Mouse (Mus musculus): ENCODE measurements at regions not wholly inside any gene's neighbourhood (a gene's known extent, or its start where the extent isn't known, plus 50 kb on each side); places are given as distances from the start of the nearest gene placed in this dataset.

DNA sequence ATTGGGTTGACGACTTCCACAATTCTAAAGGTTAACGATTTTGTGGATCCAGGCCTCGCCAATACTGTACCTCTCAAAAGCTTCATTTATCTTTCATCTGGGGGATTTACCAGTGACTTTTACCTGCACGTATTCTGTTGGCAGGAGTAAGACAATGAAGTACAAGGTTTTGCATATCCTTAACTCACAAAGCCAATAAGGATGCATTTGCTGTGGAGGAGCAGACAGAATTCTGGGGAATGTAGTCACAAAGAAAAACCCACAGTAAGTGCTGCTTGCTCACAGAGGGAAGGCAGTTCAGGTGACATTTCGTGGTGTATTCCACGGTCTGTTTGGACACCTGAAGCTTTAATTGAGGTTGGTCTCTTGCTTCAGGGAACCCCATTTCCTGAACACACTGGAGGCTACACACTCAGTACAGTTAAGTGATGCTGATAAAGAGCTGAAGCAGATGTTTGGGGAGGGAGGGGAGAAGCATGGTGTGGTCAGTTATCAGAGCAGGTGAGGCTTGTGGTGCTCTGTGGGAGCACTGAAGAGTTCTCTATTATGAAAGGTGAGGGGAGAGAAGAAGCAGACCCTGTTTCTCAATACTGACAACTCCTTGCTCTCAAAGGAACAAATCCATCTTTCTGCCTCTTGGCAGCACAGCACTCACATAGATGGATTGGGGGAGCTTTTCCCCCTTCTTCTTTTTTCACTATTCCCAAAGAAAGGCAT is 358.1 kb downstream of the Sorl1 start:
- DNase-seq (ENCODE audit: low spot score) = no peak

DNA sequence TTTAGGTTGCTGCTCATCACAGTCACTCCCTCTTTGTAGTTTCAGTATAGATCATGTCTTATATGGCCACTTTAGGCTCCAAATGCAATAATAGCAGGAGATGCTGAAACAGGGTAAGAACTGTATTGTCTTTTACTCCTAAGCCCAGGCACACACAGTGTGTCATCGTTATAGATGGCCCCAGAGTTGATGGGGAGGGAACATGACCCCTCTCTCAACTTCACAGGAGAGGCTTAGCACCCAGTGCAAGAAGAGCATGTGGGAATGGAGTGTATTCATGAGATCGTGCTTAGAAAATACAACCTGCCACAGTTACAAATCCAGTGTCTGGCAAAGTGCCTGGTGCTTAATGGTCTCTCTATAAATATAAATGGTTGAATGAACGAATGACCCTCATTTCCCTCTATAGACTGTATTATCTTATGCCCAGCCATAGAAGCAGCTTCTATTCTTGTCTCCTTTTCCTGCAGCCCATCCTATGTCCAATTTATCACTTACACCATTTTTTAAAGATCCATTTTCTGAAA is 363.0 kb downstream of the Sorl1 start:
- no peak for DNase-seq (ENCODE audit: low spot score)

DNA sequence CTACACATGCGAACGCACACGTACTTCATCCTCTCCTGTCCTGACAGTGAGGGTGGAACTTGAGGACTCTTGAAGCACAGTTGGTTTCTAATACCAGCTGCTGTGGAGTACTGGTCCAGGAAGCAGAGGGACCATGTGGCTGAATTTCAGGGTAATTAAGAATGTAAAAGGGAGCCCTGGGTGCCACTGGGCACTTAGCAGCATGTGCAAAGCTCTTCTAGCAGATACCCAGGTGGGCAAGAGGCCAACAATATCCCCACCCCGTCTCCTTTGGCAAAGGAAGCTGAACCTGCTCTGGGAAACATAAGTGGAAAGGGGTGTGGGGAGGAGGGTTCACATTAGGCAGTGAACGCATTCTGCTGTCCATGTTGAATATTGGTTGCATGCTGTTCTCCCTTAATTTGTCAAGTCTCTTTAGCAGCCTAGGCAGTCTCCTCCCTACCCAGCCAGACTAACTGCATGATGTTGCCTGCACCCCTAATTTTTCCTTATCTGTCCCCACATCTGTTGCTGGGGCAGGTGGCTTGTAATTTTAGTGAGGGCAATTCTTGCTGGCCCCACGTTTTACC is 369.6 kb downstream of the Sorl1 start:
- DNase-seq (ENCODE audit: low spot score) = no peak

DNA sequence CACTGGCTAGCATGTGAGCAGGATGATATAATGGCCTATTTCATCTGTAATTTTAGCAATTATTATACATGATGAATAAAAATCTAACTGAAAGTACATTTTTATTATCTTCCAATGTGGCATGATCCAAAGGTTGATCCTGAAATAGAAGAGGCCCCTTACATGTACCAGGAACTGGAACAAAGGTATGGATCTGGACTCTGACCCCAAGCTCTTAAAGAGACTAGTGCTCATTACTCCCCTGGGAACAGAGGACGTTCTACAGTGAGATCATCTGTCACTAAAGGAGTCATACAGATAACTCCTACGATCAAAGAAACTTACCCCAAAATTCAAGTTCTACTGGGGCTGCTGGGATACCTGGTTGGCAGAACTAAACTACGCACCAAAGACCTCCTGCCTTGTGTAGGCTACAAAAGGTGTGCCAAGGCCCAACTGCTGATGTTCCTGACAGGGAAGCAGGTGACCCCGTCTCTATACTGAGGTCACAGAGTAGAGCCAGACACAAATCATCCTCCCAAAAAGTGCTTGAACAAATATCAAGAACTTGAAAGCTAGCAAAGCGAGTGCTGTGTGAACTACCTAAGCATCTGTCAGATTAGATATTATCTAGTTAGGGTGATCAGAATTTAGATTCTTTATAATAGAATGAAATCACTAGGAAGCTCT is 378.0 kb downstream of the Sorl1 start:
- no peak for DNase-seq (ENCODE audit: low spot score)

DNA sequence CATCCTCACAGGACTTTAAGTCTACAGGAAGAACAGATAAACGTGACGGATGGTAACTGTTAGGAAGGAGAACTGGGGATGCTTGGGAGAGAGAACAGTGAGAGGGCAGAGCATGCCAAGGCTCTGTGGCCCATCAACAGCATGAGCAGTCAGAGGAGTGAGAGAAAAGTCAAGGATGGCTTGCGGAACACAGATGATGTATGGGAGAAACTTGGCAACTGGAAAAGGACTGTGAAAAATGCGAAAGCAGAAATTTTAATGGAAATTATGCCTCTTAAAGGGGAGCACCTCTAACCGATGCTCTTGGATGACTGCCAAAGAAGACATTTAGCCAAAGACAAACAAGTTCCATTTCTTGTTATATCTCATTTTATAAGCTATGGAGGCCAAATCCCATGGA is 382.6 kb downstream of the Sorl1 start:
- no peak for DNase-seq (ENCODE audit: low spot score)

DNA sequence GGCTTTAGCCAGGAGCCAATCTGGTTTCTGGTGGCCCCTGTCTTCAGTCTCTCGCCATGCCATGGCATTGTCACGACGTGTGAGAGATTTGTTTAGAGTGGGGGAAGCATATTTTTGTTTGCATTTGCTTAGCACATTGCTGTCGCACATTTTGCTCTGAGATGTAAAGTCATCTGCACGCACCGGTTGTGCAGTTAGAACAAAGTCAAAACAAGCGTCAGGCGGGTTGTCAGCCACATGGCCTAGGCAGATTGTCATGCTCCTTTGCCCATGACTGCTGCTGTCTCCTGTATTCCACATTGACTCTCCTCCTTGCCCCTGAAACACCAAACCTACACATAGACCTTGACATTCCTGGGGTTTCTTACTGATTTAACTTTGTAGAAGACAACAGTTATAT is 383.6 kb downstream of the Sorl1 start:
- DNase-seq (ENCODE audit: low spot score) = no peak

DNA sequence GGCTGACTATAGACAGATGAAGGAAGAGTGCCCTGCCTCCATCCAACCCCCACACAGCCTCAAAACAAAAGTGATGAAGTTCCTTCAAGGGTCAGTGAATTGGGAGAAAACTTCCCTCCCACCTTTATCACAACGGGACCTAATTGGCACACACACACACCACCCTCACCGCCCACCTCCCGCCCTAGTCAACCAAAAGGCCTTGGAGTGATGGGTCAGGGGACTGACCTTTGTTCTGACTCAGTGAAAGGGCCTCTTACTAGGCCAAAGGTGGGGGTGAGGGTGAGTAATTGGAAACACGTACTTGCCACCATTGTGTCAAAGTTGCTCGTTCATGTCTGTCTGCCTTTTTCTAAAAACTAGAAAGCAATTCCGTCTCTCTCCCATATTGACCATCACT is 386.4 kb downstream of the Sorl1 start:
- DNase-seq (ENCODE audit: low spot score) = no peak

DNA sequence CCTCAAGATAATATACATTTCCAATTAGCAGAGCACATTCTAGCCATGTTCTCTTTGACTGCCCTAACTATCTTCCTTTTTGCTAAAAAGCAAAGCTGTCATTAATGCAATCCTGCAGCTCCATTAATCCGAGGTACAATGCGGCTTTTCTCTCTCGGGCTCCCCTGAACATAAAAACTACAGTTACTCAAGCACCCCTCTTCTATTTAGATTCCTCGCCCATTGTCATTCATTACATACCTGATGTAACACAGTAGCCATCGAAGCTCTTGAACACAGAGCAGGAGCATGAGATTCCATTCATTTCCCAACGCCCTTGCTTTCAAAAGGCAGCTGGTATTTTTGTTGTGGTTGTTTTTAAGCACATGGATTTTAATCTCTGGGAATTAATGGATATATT is 387.2 kb downstream of the Sorl1 start:
- DNase-seq (ENCODE audit: low spot score) = no peak

DNA sequence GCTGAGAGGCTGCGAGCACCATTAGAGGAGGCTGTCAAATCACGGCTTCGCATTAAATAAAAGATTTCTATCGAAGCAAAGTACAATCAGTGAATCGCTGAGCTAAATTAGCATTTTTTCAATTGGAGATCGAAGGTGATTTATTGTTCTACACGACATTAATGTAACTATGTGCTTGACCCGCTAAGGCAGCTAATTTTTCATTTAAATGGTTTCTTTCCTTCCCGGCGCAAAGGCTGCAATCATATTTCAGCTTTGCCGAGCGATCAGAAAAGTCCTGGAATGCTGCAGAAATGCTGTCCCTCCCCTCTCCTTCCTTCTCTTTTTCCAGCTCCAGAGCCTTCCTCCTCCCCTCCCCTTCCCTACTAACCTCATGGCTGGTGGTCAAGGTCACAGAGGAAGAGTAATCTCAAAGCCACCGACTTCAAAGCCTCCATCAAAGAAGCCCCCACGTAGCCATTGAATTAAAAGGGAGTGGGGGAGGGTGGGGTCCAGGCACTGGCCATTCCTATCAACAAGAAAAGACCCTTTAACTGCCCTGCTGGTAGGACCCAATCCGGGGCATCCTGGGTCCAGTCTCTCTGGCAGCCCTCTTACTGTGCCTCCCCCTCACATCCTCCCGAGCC is 387.8 kb downstream of the Sorl1 start:
- DNase-seq (ENCODE audit: low spot score) = no peak

DNA sequence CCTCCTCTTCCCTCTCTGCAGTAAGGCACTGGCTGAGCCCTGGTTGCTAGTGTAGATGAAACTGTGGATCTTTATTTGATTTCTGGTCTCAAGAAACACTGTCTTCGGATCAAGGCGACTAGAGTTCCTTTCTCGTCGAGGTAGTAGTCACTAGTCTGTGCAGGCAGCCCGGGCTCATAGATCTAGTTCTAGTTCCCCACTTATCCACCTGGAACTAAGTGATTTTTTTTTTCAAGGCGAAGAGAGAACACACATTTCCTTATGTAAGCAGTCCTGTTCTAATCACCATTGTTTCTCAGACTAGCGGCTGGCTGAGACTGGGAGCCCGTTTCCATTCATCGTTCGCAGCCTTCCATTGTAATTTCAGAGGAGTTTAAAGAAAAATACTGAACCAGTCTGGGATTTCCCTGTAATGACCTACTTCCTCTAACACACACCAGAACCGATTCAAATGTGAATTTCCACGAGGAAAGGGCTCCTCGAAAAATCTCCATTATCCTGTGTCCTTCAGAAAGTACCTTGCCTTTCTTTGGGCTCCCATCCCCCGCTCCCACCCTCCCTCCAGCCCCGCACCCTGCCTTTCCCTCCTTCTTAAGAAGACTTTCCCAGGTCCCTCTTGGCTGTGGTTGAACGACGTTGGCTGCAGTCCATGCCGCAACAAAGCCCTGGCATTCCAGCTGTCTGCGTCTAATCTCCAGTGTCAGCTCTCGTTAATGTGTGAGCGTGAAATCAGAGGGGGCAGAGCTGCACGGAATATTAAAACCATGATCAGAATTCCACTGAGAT is 388.5 kb downstream of the Sorl1 start:
- DNase-seq (ENCODE audit: low spot score) = no peak

DNA sequence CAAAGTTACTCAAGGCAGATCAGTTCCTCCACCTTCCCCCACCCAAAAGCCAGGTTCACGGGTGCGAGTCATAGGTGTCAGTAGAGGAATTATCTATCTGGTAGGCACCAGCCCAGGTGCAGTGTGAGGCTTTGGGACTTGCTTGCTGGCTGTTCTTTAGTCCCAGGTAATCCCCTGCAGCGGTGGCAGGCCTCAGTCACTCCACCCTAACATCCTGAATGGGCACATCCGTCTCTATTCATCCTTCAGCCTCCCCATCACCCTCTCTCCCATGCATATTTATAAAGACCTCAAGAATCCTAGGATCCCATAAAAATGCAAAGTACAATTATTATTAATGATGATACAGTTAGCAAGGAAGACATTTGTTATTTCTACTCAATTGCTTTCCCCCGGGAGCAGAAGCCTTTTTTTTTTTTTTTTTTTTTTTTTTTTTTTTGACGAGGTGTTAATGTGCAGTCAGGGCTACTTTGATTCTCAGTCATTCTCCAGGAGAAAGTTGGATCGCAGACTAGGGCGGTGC is 389.1 kb downstream of the Sorl1 start:
- no peak for DNase-seq (ENCODE audit: low spot score)

DNA sequence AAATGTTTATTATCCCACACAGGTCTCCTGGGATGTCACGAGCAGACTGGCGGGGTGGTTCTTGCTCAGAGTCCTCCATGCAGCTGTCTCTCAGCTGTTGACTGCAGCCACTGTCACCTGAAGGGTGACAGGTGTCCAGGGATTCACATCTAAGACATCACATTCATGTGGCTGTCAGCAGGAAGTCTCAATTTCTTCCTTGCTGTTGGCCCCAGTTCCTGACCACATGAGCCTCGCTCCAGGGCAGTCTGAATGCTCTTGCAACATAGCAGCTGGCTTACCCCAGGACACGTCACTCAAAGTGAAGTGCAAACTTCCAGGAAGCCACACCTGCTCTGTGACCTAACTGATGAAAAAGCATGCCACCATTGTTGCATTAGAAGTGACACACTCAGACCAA is 402.5 kb downstream of the Sorl1 start:
- no peak for DNase-seq (ENCODE audit: low spot score)

DNA sequence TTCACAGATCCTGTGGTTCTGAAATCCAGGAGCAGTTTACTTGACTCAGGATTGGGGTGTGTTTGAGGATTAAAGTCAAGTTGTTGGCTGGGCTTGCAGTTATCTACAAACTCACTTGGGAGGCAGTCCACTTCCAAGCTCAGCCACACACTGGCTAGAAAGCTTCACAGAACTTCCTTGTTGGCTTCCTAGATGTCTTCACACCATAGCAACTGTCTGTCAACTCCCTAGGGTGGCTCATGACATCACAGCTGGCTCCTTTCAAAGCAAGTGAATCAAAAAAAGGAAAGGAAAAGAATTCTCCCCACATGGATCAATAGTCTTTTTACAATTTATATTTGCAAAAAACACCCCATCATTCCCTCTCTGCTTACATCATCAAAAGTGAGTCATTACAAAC is 408.9 kb downstream of the Sorl1 start:
- DNase-seq (ENCODE audit: low spot score) = no peak

DNA sequence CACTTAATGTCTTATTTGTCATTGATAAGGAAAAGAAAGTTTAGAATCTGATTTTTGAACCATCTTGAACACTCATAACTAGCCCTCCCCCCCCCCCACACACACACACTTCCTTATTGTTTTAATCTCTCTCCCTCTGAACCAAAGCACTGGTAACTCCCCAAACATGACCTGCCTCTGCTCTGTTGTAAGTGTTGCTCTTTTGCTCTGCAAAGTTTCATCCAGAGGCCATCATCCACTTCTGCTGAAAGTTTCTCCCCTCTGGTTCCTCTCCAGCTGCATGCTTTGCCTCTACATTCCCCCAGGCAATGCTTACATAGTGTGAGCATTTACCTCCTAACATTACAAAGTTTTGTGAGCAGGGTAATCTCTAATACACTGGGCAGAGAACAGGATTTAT is 418.1 kb downstream of the Sorl1 start:
- DNase-seq (ENCODE audit: low spot score) = no peak

DNA sequence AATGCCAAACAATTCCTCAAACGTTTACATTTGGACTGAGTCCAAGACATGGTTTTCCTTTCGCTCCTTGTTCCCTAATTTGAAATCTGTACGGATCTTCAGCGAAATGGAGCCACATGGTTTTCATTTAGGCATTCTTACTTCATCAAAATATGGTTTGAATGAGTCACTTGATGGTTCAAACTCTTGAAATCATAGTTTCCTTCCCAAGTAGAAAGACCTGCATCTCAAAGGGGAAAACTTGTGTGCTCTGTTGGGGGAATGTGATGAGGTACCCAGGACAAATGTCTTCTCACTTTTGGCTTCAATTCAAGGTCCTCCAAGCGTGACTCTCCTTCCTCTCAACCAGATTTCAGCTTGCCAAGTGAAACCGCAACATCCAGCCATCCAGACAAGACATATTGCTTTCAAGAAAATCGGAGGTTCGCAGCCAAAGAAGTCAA is 418.6 kb downstream of the Sorl1 start:
- DNase-seq (ENCODE audit: low spot score) = no peak

DNA sequence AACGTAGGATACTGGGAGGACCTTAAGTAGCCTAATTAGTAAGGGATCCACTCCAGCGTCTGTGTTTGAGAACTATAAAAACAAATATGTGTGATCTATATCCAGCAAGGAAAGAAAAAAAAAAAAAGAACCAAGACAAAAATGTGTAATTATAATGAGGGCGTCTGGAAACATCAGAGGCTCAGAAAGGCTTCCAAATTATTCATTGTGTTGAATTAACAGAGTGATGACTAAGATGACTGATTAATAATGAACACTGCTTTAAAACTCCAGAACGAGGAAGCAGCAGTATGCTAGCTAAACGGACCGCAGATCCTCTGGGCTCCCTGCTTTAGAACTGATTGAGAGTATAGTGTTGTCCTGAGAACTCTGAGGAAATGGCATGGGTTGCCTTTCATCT is 421.0 kb downstream of the Sorl1 start:
- no peak for DNase-seq (ENCODE audit: low spot score)

DNA sequence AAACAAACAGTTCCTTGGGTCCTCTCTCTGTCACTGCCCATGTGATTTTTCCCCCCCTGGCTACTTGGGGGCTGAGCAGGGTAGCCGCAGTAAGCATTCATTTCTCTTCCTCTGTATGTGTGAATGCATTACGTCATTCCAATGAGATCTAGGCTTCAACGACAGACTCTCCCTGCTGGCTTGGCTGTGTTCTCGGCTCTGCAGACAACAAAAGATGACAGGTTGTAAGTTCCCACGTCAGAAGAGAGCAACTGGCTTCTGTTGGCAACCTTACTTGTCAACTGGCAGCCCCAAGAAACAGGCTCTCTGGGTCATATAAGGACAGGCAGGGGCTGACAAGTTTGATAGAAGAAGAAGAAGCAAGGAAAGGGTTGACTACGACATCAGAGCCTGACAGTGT is 423.4 kb downstream of the Sorl1 start:
- DNase-seq (ENCODE audit: low spot score) = no peak

DNA sequence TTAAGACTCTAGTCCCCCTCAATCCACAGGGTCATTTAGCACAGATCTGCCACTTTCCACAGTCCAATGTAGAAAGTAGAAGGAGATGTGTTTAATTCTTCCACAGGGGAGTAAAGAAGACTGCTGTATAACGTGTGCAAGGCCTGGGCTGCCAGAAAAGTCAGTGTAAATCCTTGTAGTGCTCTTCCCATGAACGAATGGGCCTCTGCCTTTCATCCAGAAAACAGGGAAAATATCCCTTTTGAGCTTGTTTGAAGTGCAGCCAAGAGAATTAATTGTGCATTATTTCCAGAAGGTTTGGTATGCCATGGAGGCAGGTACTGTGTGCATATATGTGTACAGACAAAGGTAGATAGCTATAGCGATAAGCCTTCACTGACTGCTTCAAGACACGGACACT is 425.1 kb downstream of the Sorl1 start:
- no peak for DNase-seq (ENCODE audit: low spot score)

DNA sequence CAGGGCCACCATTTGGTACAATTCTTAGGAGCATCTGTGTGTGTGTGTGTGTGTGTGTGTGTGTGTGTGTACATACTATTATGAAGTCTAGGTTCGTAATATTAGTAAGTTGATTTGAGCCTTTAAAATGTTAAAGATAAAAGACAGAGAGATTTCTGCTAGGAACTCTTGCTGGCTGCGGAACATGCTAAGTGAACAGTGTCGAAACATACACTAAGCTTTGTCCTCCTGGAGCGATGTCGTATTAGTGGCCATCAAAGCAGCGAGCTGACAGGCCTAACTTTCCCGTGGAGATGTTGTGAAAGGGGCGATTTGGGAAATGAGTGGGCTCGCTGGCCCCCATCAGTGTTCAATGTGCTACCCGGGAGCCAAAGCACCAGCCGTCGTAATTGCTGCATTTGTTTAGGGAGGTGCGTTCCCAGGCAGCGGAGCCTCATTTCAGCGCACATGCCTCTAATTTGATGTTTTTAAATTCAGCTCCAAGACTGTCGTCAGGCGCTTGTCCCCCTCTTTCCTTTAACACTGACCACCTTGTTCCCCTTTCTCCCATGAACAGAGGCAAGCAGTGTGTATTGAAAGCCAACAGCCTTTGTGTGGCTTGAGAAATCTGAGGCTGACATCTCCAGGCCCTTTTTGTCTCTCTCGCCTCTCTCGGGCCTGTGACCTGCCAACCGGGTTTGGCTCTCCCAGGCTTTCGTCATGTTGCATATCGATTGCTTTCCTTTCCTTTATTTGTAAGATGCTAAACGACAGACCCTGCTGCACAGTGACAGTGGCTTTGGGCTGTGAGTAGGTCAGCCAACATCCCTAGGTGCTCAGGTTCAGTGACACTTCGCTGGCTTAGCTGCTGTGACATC is 426.3 kb downstream of the Sorl1 start:
- DNase-seq (ENCODE audit: low spot score) = no peak

DNA sequence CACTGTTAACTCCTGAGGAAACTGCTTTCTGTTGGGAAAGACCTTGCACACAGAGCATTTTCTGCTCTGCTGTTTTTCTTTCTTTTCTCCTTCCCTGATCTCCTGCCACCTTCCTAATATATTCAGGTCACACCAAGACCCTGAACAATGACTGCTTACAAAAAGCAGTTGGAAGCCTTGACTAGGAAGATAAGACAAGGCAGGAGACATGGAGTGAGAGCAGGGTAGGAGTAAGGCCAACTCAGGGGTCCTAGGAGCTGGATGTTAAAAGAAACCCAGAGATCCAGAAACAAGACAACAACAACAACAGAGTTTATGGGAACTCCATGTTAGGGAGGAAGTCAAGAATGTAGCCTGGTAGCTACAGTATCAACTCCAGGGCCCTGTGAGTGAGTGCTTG is 426.9 kb downstream of the Sorl1 start:
- DNase-seq (ENCODE audit: low spot score) = no peak

DNA sequence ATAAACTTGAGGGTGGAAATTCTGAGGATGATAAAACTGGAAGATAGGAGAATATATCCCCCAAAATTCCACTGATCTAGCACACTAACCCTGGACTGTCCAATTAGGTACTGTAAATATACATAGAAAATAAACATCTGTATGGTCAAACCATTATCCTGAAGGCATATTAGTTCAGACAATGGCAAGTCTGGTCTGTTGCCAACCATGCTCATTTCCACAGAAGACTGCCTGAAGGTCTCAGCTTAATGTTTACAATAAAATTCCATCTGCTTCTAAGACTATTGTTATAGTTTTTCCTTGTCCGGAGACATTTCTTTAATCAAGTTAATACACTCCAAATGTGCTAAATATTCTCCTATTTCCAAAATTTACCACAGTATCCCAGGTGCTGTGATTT is 441.2 kb downstream of the Sorl1 start:
- no peak for DNase-seq (ENCODE audit: low spot score)

Measured in c-Kit-positive CD71-positive TER-119-positive erythroid progenitor cells, embryonic 14.5 days (primary cell).